Mouse (Mus musculus) cerebellum, adult 11 months (tissue): ENCODE measurements at regions not wholly inside any gene's neighbourhood (a gene's known extent, or its start where the extent isn't known, plus 50 kb on each side); places are given as distances from the start of the nearest gene placed in this dataset.

ENCODE experiments used
- DNase-seq: peaks from one replicate; pipeline ENCODE4 v3.0.0; 2022

- DNase-seq = no peak
Observed at GRCm38 (mm10) chr1:28677700-28678099, 102.4 kb downstream of the Gm597 start.

GRCm38 (mm10) chr1:28675336-28675735 lies 104.7 kb downstream of the Gm597 start:
- no peak for DNase-seq

- DNase-seq = no peak
Observed at GRCm38 (mm10) chr1:28640818-28641217, 139.2 kb downstream of the Gm597 start.

DNA sequence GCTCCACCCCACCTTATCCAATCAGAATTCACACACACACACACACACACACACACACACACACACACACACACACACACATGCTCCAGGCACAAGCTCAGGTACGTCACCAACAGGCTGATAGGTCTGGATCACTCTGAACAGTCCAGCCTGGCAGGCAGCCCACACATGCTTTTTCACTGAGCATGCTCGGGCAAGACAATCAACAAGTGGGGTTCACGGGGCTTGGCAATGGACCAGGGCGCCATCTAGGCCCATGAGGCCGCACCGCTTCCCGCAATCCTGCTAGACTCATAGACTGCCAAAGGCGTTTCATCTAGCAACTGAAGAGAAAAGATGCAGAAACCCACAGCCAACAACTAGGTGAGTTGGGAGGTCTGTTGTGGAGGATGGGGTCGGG lies 157.3 kb downstream of the Gm597 start:
- peak; percentile 1 for DNase-seq

- no peak for DNase-seq
Observed at GRCm38 (mm10) chr1:28602383-28602782, 177.7 kb downstream of the Gm597 start.

DNA sequence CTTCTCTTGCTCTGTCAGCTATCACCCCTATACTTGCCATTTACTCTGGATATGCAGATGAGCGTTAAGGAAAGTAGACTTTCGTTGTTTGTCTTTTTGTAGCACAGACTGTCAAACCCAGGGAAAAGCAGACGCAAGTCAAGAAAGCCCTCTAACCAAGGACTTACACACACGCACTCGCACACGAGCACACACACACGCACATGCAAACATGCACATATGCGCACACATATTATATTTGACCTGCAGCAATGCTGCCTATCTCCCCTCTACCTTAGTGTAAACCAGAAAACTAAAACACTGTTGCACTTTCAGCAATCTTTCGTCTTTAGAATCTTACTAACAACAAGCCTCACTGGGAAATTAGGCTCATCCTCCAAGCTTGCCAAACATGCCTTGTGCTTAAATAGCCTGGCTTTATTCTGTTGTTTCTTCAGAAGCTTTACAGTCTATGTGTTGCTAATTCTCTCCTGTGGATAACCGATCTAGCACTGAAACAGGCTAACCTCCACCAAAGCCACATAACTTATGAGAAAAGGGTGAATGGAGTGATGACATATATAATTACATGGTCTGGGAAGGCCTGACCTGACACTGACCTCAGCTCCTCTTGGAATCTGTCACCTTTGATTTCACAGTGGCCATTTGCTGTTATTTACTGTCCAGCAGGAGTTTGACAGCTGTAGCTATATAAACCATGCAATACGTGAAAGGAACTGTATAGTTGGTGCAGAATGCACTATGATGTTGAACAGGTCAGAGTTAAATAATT lies 214.5 kb downstream of the Gm597 start:
- DNase-seq = no peak

GRCm38 (mm10) chr1:28563894-28564293 lies 216.2 kb downstream of the Gm597 start:
- DNase-seq = no peak
